Comparison of ENCODE assay signal across 11 mouse cellular contexts in genomic region chr14:27405452-27405851, GRCm38 (mm10). TPM values are rescaled to one million over a fixed set of nuclear protein-coding genes. Genes with fewer than 3 reads are reported as not detected.
DNase-seq lines count a peak whose midpoint lies in the region; ATAC-seq and TF ChIP-seq lines count a peak whose summit lies in the region.
"Had no signal": no experiment of that assay in that cellular context is flagged by ENCODE, and none has a peak within 500 bp of the region (broad histone marks: within the 10 kb centered on the region; RNA-seq: fewer than 3 reads in every experiment).

No protein-coding gene starts in this region.

- peaks cover 17% of the 10 kb centered on the region for H3K36me3 ChIP-seq in heart, embryonic 16.5 days (ENCODE audit: control insufficient read depth, insufficient read depth)
- peaks cover 0 to 11% of the 10 kb centered on the region in 2 experiments; a peak in 2 of 4 replicates for H3K36me3 ChIP-seq in MEL (ENCODE audit: control insufficient read depth in 1 of 2, insufficient read depth in 2 of 2, low read length in 2 of 2)
- no peaks in the 10 kb centered on the region; the same call in 1 of the 2 replicates for H3K36me3 ChIP-seq in thymus, adult 2 months (ENCODE audit: control insufficient read depth, insufficient read depth, low read length)
- H3K36me3 ChIP-seq in stomach, postnatal 0 days (ENCODE audit: control insufficient read depth, insufficient read depth, low read length), result no peaks in the 10 kb centered on the region; the same call in 1 of the 2 replicates
- peaks cover 6% of the 10 kb centered on the region; the same call in 1 of the 2 replicates for H3K36me3 ChIP-seq in kidney, embryonic 16.5 days (ENCODE audit: insufficient read depth, low read length)

- peaks cover 6% of the 10 kb centered on the region for H3K4me1 ChIP-seq in heart, embryonic 16.5 days (ENCODE audit: control insufficient read depth, insufficient read depth, low read length)
- H3K4me1 ChIP-seq in MEL (ENCODE audit: control insufficient read depth in 1 of 2, insufficient read depth in 2 of 2, low read length in 2 of 2), result peaks cover 5 to 15% of the 10 kb centered on the region in 2 experiments; a peak in 3 of 4 replicates
- peaks cover 30% of the 10 kb centered on the region for H3K4me1 ChIP-seq in thymus, adult 2 months (replicated peaks; ENCODE audit: control insufficient read depth, insufficient read depth, low read length)
- no peaks in the 10 kb centered on the region for H3K4me1 ChIP-seq in stomach, postnatal 0 days (replicated peaks; ENCODE audit: control insufficient read depth, insufficient read depth)
- H3K4me1 ChIP-seq in kidney, embryonic 16.5 days (ENCODE audit: insufficient read depth, low read length), result no peaks in the 10 kb centered on the region
- H3K4me1 ChIP-seq: limb, embryonic 13.5 days had no signal

- H3K9me3 ChIP-seq in heart, embryonic 16.5 days (replicated peaks; ENCODE audit: control insufficient read depth, low read length), result peaks cover 5% of the 10 kb centered on the region; the same call in 1 of the 2 replicates
- H3K9me3 ChIP-seq in MEL (replicated peaks; ENCODE audit: insufficient read depth, low read length), result no peaks in the 10 kb centered on the region
- no peaks in the 10 kb centered on the region for H3K9me3 ChIP-seq in stomach, postnatal 0 days (ENCODE audit: control insufficient read depth, low read length)
- peaks cover 6% of the 10 kb centered on the region; the same call in 1 of the 2 replicates for H3K9me3 ChIP-seq in kidney, embryonic 16.5 days (ENCODE audit: low read length)

- TF ChIP-seq CTCF in MEL (IDR thresholded peaks at IDR 0.05 in 2 of 3, conservative IDR thresholded peaks at IDR 0.05 in 1 of 3; ENCODE audit: control insufficient read depth in 1 of 3, insufficient read depth in 1 of 3, low read depth in 2 of 3, low read length in 3 of 3, poor library complexity in 1 of 3, severe bottlenecking in 1 of 3), result no peak
- no peak for TF ChIP-seq CTCF in thymus, adult 2 months (IDR thresholded peaks at IDR 0.05; ENCODE audit: borderline replicate concordance, control insufficient read depth, extremely low read depth, insufficient read depth, low read length, poor library complexity)
- no peak for TF ChIP-seq CTCF in stomach, postnatal 0 days (IDR thresholded peaks at IDR 0.05; ENCODE audit: low read depth)

- intact Hi-C loops in heart, postnatal 36 days (cut with DNase I), result loop anchor here (5.0 kb wide), 1 partner anchor 113 kb away; no protein-coding TSS in a partner anchor

- no peak for ATAC-seq in heart, embryonic 16.5 days (replicated peaks; ENCODE audit: extremely low read depth, insufficient read depth, low FRiP score)
- ATAC-seq in stomach, postnatal 0 days (ENCODE audit: low FRiP score, low TSS enrichment), result no peak
- no peak for ATAC-seq in kidney, embryonic 16.5 days (ENCODE audit: low FRiP score, low TSS enrichment)
- ATAC-seq: Patski had no signal

- H3K9ac ChIP-seq in heart, embryonic 16.5 days (ENCODE audit: low read length), result no peak overlapping the region
- peak overlapping the region; percentile 38; the same call in 1 of the 2 replicates for H3K9ac ChIP-seq in MEL (ENCODE audit: control insufficient read depth, low read depth, low read length, poor library complexity, severe bottlenecking)
- H3K9ac ChIP-seq in stomach, postnatal 0 days (ENCODE audit: low read length), result no peak overlapping the region
- H3K9ac ChIP-seq in kidney, embryonic 16.5 days (replicated peaks; ENCODE audit: low read length), result no peak overlapping the region
- H3K9ac ChIP-seq: limb, embryonic 13.5 days had no signal

- TF ChIP-seq POLR2A in MEL (IDR thresholded peaks at IDR 0.05; ENCODE audit: control insufficient read depth in 1 of 2, insufficient read depth in 1 of 2, low read depth in 1 of 2, low read length in 2 of 2, poor library complexity in 1 of 2), result no peak
- no peak for TF ChIP-seq POLR2A in thymus, adult 2 months (IDR thresholded peaks at IDR 0.05; ENCODE audit: control insufficient read depth, extremely low read depth, insufficient read depth, low read length, poor library complexity)

- H3K4me3 ChIP-seq in heart, embryonic 16.5 days (ENCODE audit: low read length), result no peak overlapping the region
- H3K4me3 ChIP-seq in MEL (ENCODE audit: control insufficient read depth in 1 of 2, insufficient read depth in 1 of 2, low read depth in 2 of 2, low read length in 2 of 2), result peak overlapping the region; percentile 22 to 35; a peak in 1 of 4 replicates
- H3K4me3 ChIP-seq in thymus, adult 2 months (ENCODE audit: control insufficient read depth, insufficient read depth, low read length), result no peak overlapping the region
- no peak overlapping the region for H3K4me3 ChIP-seq in stomach, postnatal 0 days (ENCODE audit: low read depth, low read length)
- no peak overlapping the region for H3K4me3 ChIP-seq in kidney, embryonic 16.5 days (ENCODE audit: low read length)
- H3K4me3 ChIP-seq: limb, embryonic 13.5 days had no signal

- peak overlapping the region; percentile 3; the same call in 1 of the 2 replicates for H3K4me2 ChIP-seq in heart, embryonic 16.5 days (ENCODE audit: low read depth, low read length)
- no peak overlapping the region for H3K4me2 ChIP-seq in stomach, postnatal 0 days (replicated peaks; ENCODE audit: low read depth)
- no peak overlapping the region for H3K4me2 ChIP-seq in kidney, embryonic 16.5 days (replicated peaks; ENCODE audit: low read depth, low read length)
- H3K4me2 ChIP-seq: limb, embryonic 13.5 days had no signal

- no peak; the same call in 1 of the 2 replicates for TF ChIP-seq RAD21 in MEL (IDR thresholded peaks at IDR 0.05; ENCODE audit: low read depth, low read length)

- no peak for DNase-seq in heart, postnatal 36 days
- DNase-seq in MEL (ENCODE audit: low read depth, low spot score), result peak; percentile 61
- DNase-seq in lung, postnatal 36 days, result peak; percentile 65
- peak; percentile 35 for DNase-seq in thymus, adult 2 months
- DNase-seq in stomach, postnatal 0 days (ENCODE audit: low spot score), result no peak
- no peak for DNase-seq in cerebellum, adult 11-12 months
- DNase-seq: kidney, postnatal 10 days had no signal

- 75% methylated on average over 4 of the region's 4 CpGs for WGBS in heart, embryonic 16.5 days
- 3% methylated on average over 4 of the region's 4 CpGs for WGBS in thymus, adult 2 months
- WGBS in stomach, postnatal 0 days, result 84% methylated on average over 4 of the region's 4 CpGs
- WGBS in kidney, embryonic 16.5 days, result 86% methylated on average over 4 of the region's 4 CpGs

- H3K27me3 ChIP-seq in heart, embryonic 16.5 days (ENCODE audit: control insufficient read depth, insufficient read depth, low read length), result no peaks in the 10 kb centered on the region
- H3K27me3 ChIP-seq in MEL (ENCODE audit: control insufficient read depth in 1 of 2, insufficient read depth in 2 of 2, low read length in 2 of 2), result no peaks in the 10 kb centered on the region
- H3K27me3 ChIP-seq in thymus, adult 2 months (ENCODE audit: control insufficient read depth, insufficient read depth, low read length), result no peaks in the 10 kb centered on the region
- H3K27me3 ChIP-seq in stomach, postnatal 0 days (ENCODE audit: control insufficient read depth, insufficient read depth, low read length), result no peaks in the 10 kb centered on the region
- H3K27me3 ChIP-seq in kidney, embryonic 16.5 days (ENCODE audit: insufficient read depth, low read length), result no peaks in the 10 kb centered on the region
- H3K27me3 ChIP-seq: limb, embryonic 13.5 days; Patski had no signal

- H3K79me2 ChIP-seq in MEL (ENCODE audit: control insufficient read depth, insufficient read depth, low read length, poor library complexity), result no peaks in the 10 kb centered on the region

- no peak overlapping the region for H3K27ac ChIP-seq in heart, embryonic 16.5 days (ENCODE audit: low read length)
- peak overlapping the region; percentile 30; the same call in 1 of the 2 replicates for H3K27ac ChIP-seq in MEL (ENCODE audit: control insufficient read depth, low read depth, low read length)
- peak overlapping the region; percentile 57 for H3K27ac ChIP-seq in thymus, adult 2 months (ENCODE audit: control insufficient read depth, insufficient read depth, low read length)
- H3K27ac ChIP-seq in stomach, postnatal 0 days (replicated peaks), result no peak overlapping the region
- H3K27ac ChIP-seq in kidney, embryonic 16.5 days (ENCODE audit: low read length), result no peak overlapping the region
- H3K27ac ChIP-seq: limb, embryonic 13.5 days had no signal

- peak; percentile 22 to 24; a peak in 1 of 4 replicates for TF ChIP-seq EP300 in MEL (IDR thresholded peaks at IDR 0.05; ENCODE audit: low read depth in 1 of 2, low read length in 2 of 2)
- TF ChIP-seq EP300 in stomach, postnatal 0 days (optimal IDR thresholded peaks at IDR 0.05), result no peak

TF ChIP-seq in MEL, 35 proteins besides CTCF, POLR2A, EP300 and RAD21:
- TF ChIP-seq SIN3A (IDR thresholded peaks at IDR 0.05; ENCODE audit: low read length) (no peak), MAFK (IDR thresholded peaks at IDR 0.05; ENCODE audit: borderline replicate concordance, low read depth, low read length) (no peak), NRF1 (IDR thresholded peaks at IDR 0.05; ENCODE audit: insufficient read depth, low read depth, low read length, poor library complexity, severe bottlenecking) (no peak), NELFE (IDR thresholded peaks at IDR 0.05; ENCODE audit: low read depth, low read length) (no peak), ETS1 (IDR thresholded peaks at IDR 0.05; ENCODE audit: low read depth, low read length) (peak; percentile 59; the same call in 1 of the 2 replicates), ZNF384 (IDR thresholded peaks at IDR 0.05; ENCODE audit: low read depth, low read length) (peak; percentile 94)

RNA-seq across cellular contexts. Expression of gene Fam208a, which starts 23.2 kb away (rescaled TPM):
- polyA plus RNA-seq in heart, embryonic 16.5 days (2015; fragmentation: Nextera tagmentation; extraction: Ambion mirVana), result 8.5 and 9.5 TPM in 2 replicates
- total RNA-seq in heart, postnatal 36 days (2021), result 10 to 100 TPM; 11.2 to 11.4 TPM
- total RNA-seq in MEL (2012; rRNA removed), result 7.9 and 8.7 TPM in 2 replicates
- polyA plus RNA-seq in MEL (2012; ENCODE audit: insufficient read depth in 1 of 2, insufficient read length in 2 of 2, low read depth in 1 of 2, low replicate concordance in 2 of 2, missing spikeins in 1 of 2), result 10 to 100 TPM in 1 of 2 experiments, 1 to 10 TPM in 1; 3.2 to 25.4 TPM
- polyA plus RNA-seq in thymus, adult 2 months (2012; rRNA removed), result 8.9 and 11.5 TPM in 2 replicates
- polyA plus RNA-seq in stomach, postnatal 0 days (2015; fragmentation: Nextera tagmentation; extraction: Ambion mirVana), result 5.7 and 6.0 TPM in 2 replicates
- polyA plus RNA-seq in kidney, embryonic 16.5 days (2015; fragmentation: Nextera tagmentation; extraction: Ambion mirVana), result 8.0 and 12.0 TPM in 2 replicates

Comparison
In these comparisons a context has a peak if more than half of its experiments do, and no peak if none do; other contexts are left out.
1. H3K27ac ChIP-seq: peak in MEL (single experiment) and thymus, adult 2 months (single experiment); none in heart, embryonic 16.5 days (single experiment), stomach, postnatal 0 days (single experiment) and kidney, embryonic 16.5 days (single experiment).
2. H3K4me3 ChIP-seq: peak in MEL (2 of 2); none in heart, embryonic 16.5 days (single experiment), thymus, adult 2 months (single experiment), stomach, postnatal 0 days (single experiment) and kidney, embryonic 16.5 days (single experiment).
3. DNase-seq: peak in MEL (single experiment), lung, postnatal 36 days (single experiment) and thymus, adult 2 months (single experiment); none in heart, postnatal 36 days (0 of 2), stomach, postnatal 0 days (single experiment) and cerebellum, adult 11-12 months (single experiment).